Mouse (Mus musculus): ENCODE results near the gene Uri1.

Uri1 gene

GRCm38 (mm10) chr7:38023451-38023850, at the start of gene Uri1:
Uri1 (minus strand) TSS chr7:38023551.
- DNase-seq (ENCODE audit: low read depth, low spot score): no peak

GRCm38 (mm10) chr7:38071065-38071464, 47.7 kb upstream of the Uri1 start:
- DNase-seq (ENCODE audit: low read depth, low spot score): no peak

GRCm38 (mm10) chr7:38070663-38071062, 47.3 kb upstream of the Uri1 start:
- DNase-seq (ENCODE audit: low read depth, low spot score): no peak

GRCm38 (mm10) chr7:38064431-38064830, 41.1 kb upstream of the Uri1 start:
- DNase-seq (ENCODE audit: low read depth, low spot score): peak; percentile 41

GRCm38 (mm10) chr7:38061060-38061970, 38.0 kb upstream of the Uri1 start:
- DNase-seq (ENCODE audit: low read depth, low spot score): peak; percentile 93

GRCm38 (mm10) chr7:38059636-38060330, 36.4 kb upstream of the Uri1 start:
- no peak for DNase-seq (ENCODE audit: low read depth, low spot score)

- DNase-seq (ENCODE audit: low read depth, low spot score): no peak
These were observed 35.7 kb upstream of the Uri1 start for GRCm38 (mm10) chr7:38059096-38059495.

- no peak for DNase-seq (ENCODE audit: low read depth, low spot score)
These were observed 32.6 kb upstream of the Uri1 start for GRCm38 (mm10) chr7:38055996-38056395.

GRCm38 (mm10) chr7:38054246-38054645, 30.9 kb upstream of the Uri1 start:
- no peak for DNase-seq (ENCODE audit: low read depth, low spot score)

- no peak for DNase-seq (ENCODE audit: low read depth, low spot score)
These were observed 23.9 kb upstream of the Uri1 start for GRCm38 (mm10) chr7:38047229-38047628.

- DNase-seq (ENCODE audit: low read depth, low spot score): no peak
These were observed 17.9 kb upstream of the Uri1 start for GRCm38 (mm10) chr7:38041244-38041643.

- DNase-seq (ENCODE audit: low read depth, low spot score): no peak
These were observed 14.2 kb upstream of the Uri1 start for GRCm38 (mm10) chr7:38037586-38037985.

- no peak for DNase-seq (ENCODE audit: low read depth, low spot score)
These were observed 7.8 kb upstream of the Uri1 start for GRCm38 (mm10) chr7:38031183-38031582.

- peak; percentile 54 for DNase-seq (ENCODE audit: low read depth, low spot score)
These were observed 7.3 kb upstream of the Uri1 start for GRCm38 (mm10) chr7:38030606-38031005.

GRCm38 (mm10) chr7:38029986-38030385, 6.6 kb upstream of the Uri1 start:
- no peak for DNase-seq (ENCODE audit: low read depth, low spot score)

GRCm38 (mm10) chr7:38029083-38029482, 5.7 kb upstream of the Uri1 start:
- DNase-seq (ENCODE audit: low read depth, low spot score): peak; percentile 95

- DNase-seq (ENCODE audit: low read depth, low spot score): peak; percentile 82
These were observed 4.7 kb upstream of the Uri1 start for GRCm38 (mm10) chr7:38027940-38028600.

GRCm38 (mm10) chr7:38024839-38025238, 1.5 kb upstream of the Uri1 start:
- DNase-seq (ENCODE audit: low read depth, low spot score): no peak

- no peak for DNase-seq (ENCODE audit: low read depth, low spot score)
These were observed 3.6 kb downstream of the Uri1 start for GRCm38 (mm10) chr7:38019770-38020169.

GRCm38 (mm10) chr7:38019369-38019749, 4.0 kb downstream of the Uri1 start:
- peak; percentile 83 for DNase-seq (ENCODE audit: low read depth, low spot score)

- peak; percentile 65 for DNase-seq (ENCODE audit: low read depth, low spot score)
These were observed 4.7 kb downstream of the Uri1 start for GRCm38 (mm10) chr7:38018416-38019368.

Data from ES-CJ7 (cell line).